Mouse (Mus musculus): ENCODE results near the gene Cxcl5. TPM values are rescaled to one million over a fixed set of nuclear protein-coding genes. Genes with fewer than 3 reads are reported as not detected.

The Cxcl5 gene
- polyA plus RNA-seq, 1 experiment from 2014 or later = 0.26 TPM

DNA sequence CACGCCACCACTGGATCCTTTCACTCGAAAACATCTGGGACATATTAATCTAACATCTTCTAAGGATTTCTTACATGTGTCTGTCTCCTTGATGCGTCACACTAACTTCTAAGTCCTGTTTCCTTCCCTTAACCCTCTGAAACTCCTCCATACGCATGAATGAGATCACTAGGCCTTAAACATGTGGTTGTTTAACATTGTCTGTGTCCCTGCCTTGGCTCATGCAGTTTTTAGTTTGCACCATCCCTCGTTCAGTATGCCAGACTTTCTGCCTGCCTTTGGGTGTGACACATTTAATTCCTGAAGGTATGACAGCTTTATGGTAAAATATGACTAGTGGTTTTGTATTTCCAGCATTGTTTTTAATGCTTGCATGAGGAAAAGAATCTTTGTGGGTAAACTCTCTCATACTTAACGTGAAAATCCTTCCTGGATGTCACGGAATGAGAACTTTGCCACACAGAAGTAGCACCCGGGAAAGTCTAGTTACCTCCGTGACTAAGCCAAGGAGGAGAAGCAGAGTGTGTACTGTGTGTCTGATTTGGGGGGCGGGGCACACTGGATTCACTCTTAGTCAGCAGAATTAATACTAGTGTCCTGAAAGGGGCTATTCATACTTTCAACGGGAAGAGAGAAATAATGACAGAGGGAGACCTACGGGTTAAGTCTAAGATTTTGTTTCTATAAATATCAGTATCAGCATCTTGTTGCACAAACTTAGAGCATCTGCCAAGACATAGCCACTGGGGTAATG lies 4.9 kb downstream of the Cxcl5 start:
- H3K4me3 ChIP-seq (ENCODE audit: low read depth, low read length) = no peak overlapping the region
- H3K27ac ChIP-seq (ENCODE audit: low read length) = no peak overlapping the region
- ATAC-seq (no peak), DNase-seq (ENCODE audit: low spot score) (peak; percentile 30)
- no peak overlapping the region for H3K9ac ChIP-seq (replicated peaks; ENCODE audit: low read depth)
- H3K9me3 ChIP-seq (ENCODE audit: low read length) = no peaks in the 10 kb centered on the region
- peaks cover 9% of the 10 kb centered on the region for H3K27me3 ChIP-seq (replicated peaks; ENCODE audit: insufficient read depth, low read length)
- peaks cover 3% of the 10 kb centered on the region; the same call in 1 of the 2 replicates for H3K4me1 ChIP-seq (ENCODE audit: insufficient read depth, low read depth, low read length)
- no peaks in the 10 kb centered on the region for H3K36me3 ChIP-seq (ENCODE audit: insufficient read depth, low read length)
- H3K4me2 ChIP-seq (replicated peaks; ENCODE audit: low read depth, low read length) = no peak overlapping the region
- TF ChIP-seq EP300 (IDR thresholded peaks at IDR 0.05) (no peak), CTCF (IDR thresholded peaks at IDR 0.05) (no peak)
- 68% methylated on average over 12 of the region's 12 CpGs for WGBS

DNA sequence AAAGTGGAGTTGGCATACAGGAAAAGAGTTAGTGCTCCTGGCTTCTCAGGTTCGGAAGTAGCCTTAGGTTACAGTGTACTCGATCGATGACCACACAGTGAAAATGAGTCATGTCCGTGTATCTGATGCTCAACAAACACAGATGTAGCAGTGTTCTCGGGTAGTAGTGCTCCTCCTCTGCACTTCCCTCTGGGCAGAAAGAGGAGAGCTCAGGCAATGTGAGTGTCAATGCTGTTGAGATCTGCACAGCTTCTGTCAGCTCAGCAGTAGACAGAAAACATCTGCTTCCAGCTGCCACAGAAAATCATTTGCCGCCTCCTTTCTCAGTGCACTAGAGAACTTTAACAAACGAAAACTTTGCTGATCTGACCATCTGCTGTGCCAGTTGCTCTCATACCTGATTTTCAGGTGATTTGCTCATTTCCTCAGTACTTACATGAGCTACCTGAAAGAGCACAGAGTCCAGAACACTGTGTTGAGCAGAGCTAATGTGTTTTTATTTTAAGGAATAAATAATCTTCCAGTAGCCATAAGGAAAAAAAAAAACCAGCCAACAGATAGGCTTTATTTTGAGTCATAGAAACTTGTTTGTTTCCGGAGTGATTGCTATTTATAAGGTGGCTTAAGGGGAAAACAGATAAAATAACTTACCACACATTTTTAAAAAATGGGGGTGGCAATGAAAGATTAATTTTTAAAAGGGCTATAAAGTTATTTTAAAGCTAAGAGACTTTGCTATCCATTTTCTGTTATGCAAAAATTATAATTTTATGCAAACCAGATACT lies 6.9 kb downstream of the Cxcl5 start:
- peak; percentile 51 for DNase-seq (ENCODE audit: low spot score)
- Histone ChIP-seq H3K4me3 (ENCODE audit: low read depth, low read length) (no peak overlapping the region), H3K4me1 (ENCODE audit: insufficient read depth, low read depth, low read length) (no peaks in the 10 kb centered on the region), H3K4me2 (replicated peaks; ENCODE audit: low read depth, low read length) (no peak overlapping the region), H3K36me3 (ENCODE audit: insufficient read depth, low read length) (no peaks in the 10 kb centered on the region), H3K27ac (ENCODE audit: low read length) (no peak overlapping the region), H3K27me3 (replicated peaks; ENCODE audit: insufficient read depth, low read length) (no peaks in the 10 kb centered on the region), H3K9ac (replicated peaks; ENCODE audit: low read depth) (no peak overlapping the region), H3K9me3 (ENCODE audit: low read length) (no peaks in the 10 kb centered on the region)
- WGBS = 40% methylated on average over 8 of the region's 8 CpGs
- TF ChIP-seq CTCF (IDR thresholded peaks at IDR 0.05) (no peak), EP300 (IDR thresholded peaks at IDR 0.05) (no peak)
- no peak for ATAC-seq

DNA sequence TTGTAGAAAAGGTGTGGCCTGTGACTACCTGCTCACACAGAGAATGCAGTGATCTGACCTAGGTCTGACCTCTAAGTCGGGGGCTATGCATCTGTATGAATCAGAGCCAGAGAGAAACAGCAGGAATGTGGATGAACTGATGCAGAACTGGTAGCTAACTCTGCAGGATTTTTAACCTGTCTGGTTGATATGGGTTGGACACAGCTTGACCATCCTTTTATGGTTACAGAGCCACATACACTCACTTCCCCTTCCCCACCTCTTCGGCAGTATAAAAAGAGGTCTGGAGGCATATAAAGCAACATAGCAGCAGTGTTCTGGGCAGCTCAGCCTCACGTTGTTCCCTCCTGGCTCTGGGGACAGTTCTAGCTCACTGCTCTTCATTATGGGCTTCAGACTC lies 9.1 kb downstream of the Cxcl5 start, which contains the start of gene Ppbp:
TSS of gene Ppbp (plus strand) at position 301 of the 400 bp plus-strand sequence.
- Histone ChIP-seq H3K27me3 (replicated peaks; ENCODE audit: insufficient read depth, low read length) (no peaks in the 10 kb centered on the region), H3K36me3 (ENCODE audit: insufficient read depth, low read length) (no peaks in the 10 kb centered on the region), H3K4me1 (ENCODE audit: insufficient read depth, low read depth, low read length) (no peaks in the 10 kb centered on the region), H3K27ac (ENCODE audit: low read length) (no peak within 1 kb of the TSS), H3K4me2 (replicated peaks; ENCODE audit: low read depth, low read length) (no peak within 1 kb of the TSS), H3K9ac (replicated peaks; ENCODE audit: low read depth) (no peak within 1 kb of the TSS), H3K9me3 (ENCODE audit: low read length) (no peaks in the 10 kb centered on the region), H3K4me3 (ENCODE audit: low read depth, low read length) (no peak within 1 kb of the TSS)
- WGBS = 59% methylated on average over 3 of the region's 3 CpGs
- TF ChIP-seq EP300 (IDR thresholded peaks at IDR 0.05) = no peak
- no peak for TF ChIP-seq CTCF (IDR thresholded peaks at IDR 0.05)
- no peak for DNase-seq (ENCODE audit: low spot score)
- ATAC-seq = no peak

DNA sequence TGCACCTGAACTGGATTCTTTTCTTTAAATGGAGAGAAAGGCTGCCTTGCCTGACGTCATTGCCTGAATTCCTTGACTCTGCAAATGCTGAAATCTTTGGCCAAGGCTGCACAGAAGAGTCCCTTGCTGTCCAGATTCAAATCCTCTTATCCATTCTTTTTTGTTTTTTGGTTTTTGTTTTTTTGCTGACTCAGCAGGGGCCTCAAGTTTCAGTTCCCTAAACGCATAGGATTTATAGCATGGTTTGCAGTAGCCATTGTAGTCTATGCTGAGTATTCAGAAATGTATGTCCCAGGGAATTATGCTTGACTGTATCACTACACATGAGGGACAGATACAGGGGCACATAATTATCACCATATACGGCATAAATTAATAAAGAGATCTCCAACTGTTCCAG lies 12.2 kb downstream of the Cxcl5 start:
- Histone ChIP-seq H3K4me3 (ENCODE audit: low read depth, low read length) (no peak overlapping the region), H3K27me3 (replicated peaks; ENCODE audit: insufficient read depth, low read length) (no peaks in the 10 kb centered on the region), H3K9ac (replicated peaks; ENCODE audit: low read depth) (no peak overlapping the region), H3K27ac (ENCODE audit: low read length) (no peak overlapping the region), H3K4me1 (ENCODE audit: insufficient read depth, low read depth, low read length) (no peaks in the 10 kb centered on the region), H3K36me3 (ENCODE audit: insufficient read depth, low read length) (no peaks in the 10 kb centered on the region), H3K4me2 (replicated peaks; ENCODE audit: low read depth, low read length) (no peak overlapping the region), H3K9me3 (ENCODE audit: low read length) (no peaks in the 10 kb centered on the region)
- WGBS = 73% methylated on average over 3 of the region's 3 CpGs
- ATAC-seq (no peak), DNase-seq (ENCODE audit: low spot score) (no peak)
- TF ChIP-seq EP300 (IDR thresholded peaks at IDR 0.05) (no peak), CTCF (IDR thresholded peaks at IDR 0.05) (no peak)

DNA sequence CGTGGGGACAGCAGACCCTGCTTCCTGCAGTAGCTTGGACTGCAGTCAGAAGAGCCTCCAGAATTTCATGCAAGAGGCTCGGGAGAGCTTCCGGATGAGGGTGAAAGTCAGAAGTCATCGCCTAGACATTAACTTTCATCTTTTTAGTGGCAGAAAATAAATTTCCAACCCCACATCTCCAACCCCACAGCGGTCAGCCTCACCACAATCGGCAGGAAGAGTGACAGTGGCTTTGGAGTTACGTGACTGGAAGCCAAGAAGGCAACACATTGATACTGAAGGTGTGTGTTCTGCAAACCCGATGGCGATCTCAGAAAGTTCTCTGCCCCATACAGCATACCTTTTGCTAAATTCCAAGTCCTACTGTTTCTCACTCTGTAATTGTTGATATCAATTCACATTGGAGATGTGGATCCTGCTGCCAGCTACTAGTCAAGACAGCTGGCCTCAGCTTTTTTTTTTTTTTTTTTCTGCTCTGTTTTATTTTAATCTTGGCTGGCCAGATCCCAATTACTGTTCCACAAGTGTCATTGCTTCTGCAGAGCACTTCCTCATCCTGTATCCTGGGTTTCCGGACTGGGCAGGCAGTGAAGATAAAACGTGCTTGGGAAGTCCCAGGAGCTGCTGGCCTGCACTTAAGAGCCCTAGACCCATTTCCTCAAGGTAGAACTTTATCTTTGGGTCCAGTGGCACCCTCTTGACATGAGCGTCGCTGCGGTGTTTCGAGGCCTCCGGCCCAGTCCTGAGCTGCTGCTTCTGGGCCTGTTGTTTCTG lies 12.9 kb downstream of the Cxcl5 start, which contains the start of gene Pf4:
TSS of gene Pf4 (plus strand) at position 556 of the 774 bp plus-strand sequence.
- H3K9ac ChIP-seq (replicated peaks; ENCODE audit: low read depth) = no peak within 1 kb of the TSS
- H3K9me3 ChIP-seq (ENCODE audit: low read length) = no peaks in the 10 kb centered on the region
- H3K27me3 ChIP-seq (replicated peaks; ENCODE audit: insufficient read depth, low read length) = no peaks in the 10 kb centered on the region
- H3K36me3 ChIP-seq (ENCODE audit: insufficient read depth, low read length) = no peaks in the 10 kb centered on the region
- no peak within 1 kb of the TSS for H3K27ac ChIP-seq (ENCODE audit: low read length)
- ATAC-seq = peak; percentile 53
- DNase-seq (ENCODE audit: low spot score) = peak; percentile 57
- H3K4me3 ChIP-seq (ENCODE audit: low read depth, low read length) = no peak within 1 kb of the TSS
- WGBS = 43% methylated on average over 16 of the region's 16 CpGs
- TF ChIP-seq CTCF (IDR thresholded peaks at IDR 0.05) = no peak
- no peak for TF ChIP-seq EP300 (IDR thresholded peaks at IDR 0.05)
- no peaks in the 10 kb centered on the region for H3K4me1 ChIP-seq (ENCODE audit: insufficient read depth, low read depth, low read length)
- no peak within 1 kb of the TSS for H3K4me2 ChIP-seq (replicated peaks; ENCODE audit: low read depth, low read length)

DNA sequence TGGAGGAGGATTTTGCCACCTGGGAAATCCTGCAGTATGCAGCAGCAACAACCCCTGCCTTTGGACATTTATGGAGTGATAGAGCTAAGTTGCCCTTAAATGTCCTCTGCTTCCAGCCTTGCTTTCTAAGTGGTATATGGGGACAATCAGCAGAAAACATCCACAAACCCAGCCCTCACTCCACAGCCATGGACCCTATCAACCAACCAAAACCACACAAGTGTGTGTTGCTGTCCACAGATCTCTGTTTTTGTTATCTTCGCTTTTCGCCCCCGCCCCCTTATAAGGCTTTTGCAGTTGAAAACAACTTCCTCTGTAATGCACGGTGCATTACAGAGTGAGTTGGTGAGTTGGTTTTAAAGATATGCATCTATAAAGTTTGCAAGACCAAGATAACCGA lies 16.4 kb downstream of the Cxcl5 start:
- H3K36me3 ChIP-seq (ENCODE audit: insufficient read depth, low read length) = no peaks in the 10 kb centered on the region
- DNase-seq (ENCODE audit: low spot score) = no peak
- no peaks in the 10 kb centered on the region for H3K4me1 ChIP-seq (ENCODE audit: insufficient read depth, low read depth, low read length)

More for the DNA sequence above, 16.4 kb downstream of the Cxcl5 start:
- WGBS = 82% methylated on average over 5 of the region's 5 CpGs
- TF ChIP-seq CTCF (IDR thresholded peaks at IDR 0.05) (no peak), EP300 (IDR thresholded peaks at IDR 0.05) (no peak)
- H3K27ac ChIP-seq (ENCODE audit: low read length) = no peak overlapping the region
- H3K9me3 ChIP-seq (ENCODE audit: low read length) = no peaks in the 10 kb centered on the region
- H3K4me3 ChIP-seq (ENCODE audit: low read depth, low read length) = no peak overlapping the region
- no peak overlapping the region for H3K9ac ChIP-seq (replicated peaks; ENCODE audit: low read depth)
- no peaks in the 10 kb centered on the region for H3K27me3 ChIP-seq (replicated peaks; ENCODE audit: insufficient read depth, low read length)
- H3K4me2 ChIP-seq (replicated peaks; ENCODE audit: low read depth, low read length) = no peak overlapping the region
- no peak for ATAC-seq

All from lung, postnatal 0 days (tissue).